Mouse (Mus musculus) myocyte (in vitro differentiated cells): ENCODE measurements at regions not wholly inside any gene's neighbourhood (a gene's known extent, or its start where the extent isn't known, plus 50 kb on each side); places are given as distances from the start of the nearest gene placed in this dataset.

Source experiments
- CEBPB ChIP-seq: IDR thresholded peaks from 2 replicates; pipeline ENCODE4 v1.6.1; 2011; ENCODE audit warnings: mild to moderate bottlenecking, moderate library complexity; ENCODE audit not compliant: poor library complexity, insufficient read depth, severe bottlenecking
- E2F4 ChIP-seq: IDR thresholded peaks from one replicate; pipeline ENCODE4 v1.6.1; 2011; ENCODE audit warnings: mild to moderate bottlenecking, control low read depth, moderate library complexity; ENCODE audit not compliant: insufficient read depth
- MAX ChIP-seq: IDR thresholded peaks from one replicate; pipeline ENCODE4 v1.6.1; 2011; ENCODE audit warnings: low read depth, mild to moderate bottlenecking, control low read depth
- MYOD1 ChIP-seq, 3 experiments: IDR thresholded peaks; one replicate each; pipeline ENCODE4 v1.6.1; 2011; ENCODE audit warnings: control low read depth in 2 of 3, low read depth in 2 of 3, mild to moderate bottlenecking in 2 of 3, moderate library complexity in 1 of 3; ENCODE audit not compliant: insufficient read length in 2 of 3, control insufficient read depth in 1 of 3
- MYOG ChIP-seq, 3 experiments: IDR thresholded peaks; one replicate each; pipeline ENCODE4 v1.6.1; 2011; ENCODE audit warnings: control low read depth in 2 of 3, low read depth in 2 of 3, mild to moderate bottlenecking in 2 of 3; ENCODE audit not compliant: insufficient read length in 2 of 3, control insufficient read depth in 1 of 3, insufficient read depth in 1 of 3
- POLR2A ChIP-seq: IDR thresholded peaks from one replicate; pipeline ENCODE4 v1.6.1; 2011; ENCODE audit warnings: low read depth, mild to moderate bottlenecking, control low read depth, moderate library complexity; ENCODE audit not compliant: insufficient read length
- POLR2AphosphoS2 ChIP-seq: IDR thresholded peaks from one replicate; pipeline ENCODE4 v1.6.1; 2011; ENCODE audit warnings: low read depth, control low read depth; ENCODE audit not compliant: insufficient read length
- REST ChIP-seq: IDR thresholded peaks from one replicate; pipeline ENCODE4 v1.6.1; 2011; ENCODE audit warnings: mild to moderate bottlenecking, control low read depth, moderate library complexity; ENCODE audit not compliant: insufficient read depth, insufficient read length
- SRF ChIP-seq: IDR thresholded peaks from one replicate; pipeline ENCODE4 v1.6.1; 2011; ENCODE audit warnings: low read depth; ENCODE audit not compliant: control insufficient read depth, insufficient read length
- TCF12 ChIP-seq: IDR thresholded peaks from one replicate; pipeline ENCODE4 v1.6.1; 2011; ENCODE audit warnings: mild to moderate bottlenecking, control low read depth; ENCODE audit not compliant: poor library complexity, insufficient read depth, severe bottlenecking
- TCF3 ChIP-seq: IDR thresholded peaks from one replicate; pipeline ENCODE4 v1.6.1; 2011; ENCODE audit warnings: low read depth, control low read depth; ENCODE audit not compliant: insufficient read length
- USF1 ChIP-seq: IDR thresholded peaks from one replicate; pipeline ENCODE4 v1.6.1; 2011; ENCODE audit warnings: low read depth, mild to moderate bottlenecking, control low read depth, moderate library complexity

GRCm38 (mm10) chr3:115642001-115642845 is 72.6 kb downstream of the S1pr1 start:
- TF ChIP-seq POLR2A: no peak
- no peak for TF ChIP-seq POLR2AphosphoS2
- no peak for TF ChIP-seq MYOG (IDR thresholded peaks at IDR 0.05; ENCODE audit: control insufficient read depth in 1 of 3, insufficient read depth in 1 of 3, insufficient read length in 2 of 3, low read depth in 2 of 3)
- TF ChIP-seq TCF12: no peak
- no peak for TF ChIP-seq MAX
- TF ChIP-seq USF1: no peak
- TF ChIP-seq MYOD1 (IDR thresholded peaks at IDR 0.05; ENCODE audit: control insufficient read depth in 1 of 3, insufficient read length in 2 of 3, low read depth in 2 of 3): no peak
- TF ChIP-seq CEBPB: no peak
- no peak for TF ChIP-seq E2F4
- no peak for TF ChIP-seq SRF
- no peak for TF ChIP-seq TCF3
- no peak for TF ChIP-seq REST
